Mouse (Mus musculus) megakaryocyte-erythroid progenitor cell, adult 5-6 weeks (primary cell): ENCODE results near the gene Abtb2. TPM values are rescaled to one million over a fixed set of nuclear protein-coding genes. Genes with fewer than 3 reads are reported as not detected.
A peak's percentile ranks its signal among the peaks of the same experiment; 100 is the strongest.

Source experiments
- ATAC-seq: replicated peaks from 2 replicates; pipeline ENCODE4 v1.8.0; 2016; ENCODE audit warnings: mild to moderate bottlenecking, inconsistent platforms; ENCODE audit not compliant: severe bottlenecking, poor library complexity, low FRiP score, low TSS enrichment
- total RNA-seq, 2 experiments: library from RNA; stranded (forward) in 1 of 2; stranded (reverse) in 1 of 2; fragments of 200-1000, 215-1000 nt in 1 of 2; fragments of >200 nt in 1 of 2; fragmentation: Nextera tagmentation in 1 of 2; gene quantifications; 2 replicates each; pipeline ENCODE4 v1.2.3; 2014 to 2017

The Abtb2 gene
- total RNA-seq, 2 experiments from 2014 or later: 0.42 to 1.4 TPM

- peak; percentile 24; the same call in 1 of the 2 replicates for ATAC-seq
These were observed 194.3 kb downstream of the Abtb2 start for GRCm38 (mm10) chr2:103760421-103760820.

- ATAC-seq: peak; percentile 93
These were observed 195.0 kb downstream of the Abtb2 start, which contains the start of gene Nat10 for GRCm38 (mm10) chr2:103760906-103761716. Gene Nat10 (minus strand): TSS chr2:103761270.

- ATAC-seq: no peak
These were observed 195.9 kb downstream of the Abtb2 start for GRCm38 (mm10) chr2:103761993-103762392.

GRCm38 (mm10) chr2:103762492-103762891, 196.4 kb downstream of the Abtb2 start:
- no peak for ATAC-seq

Other genes starting within 250 kb of the Abtb2 start
- not detected in 2 replicates for gene Elf5, start 154.6 kb upstream of the Abtb2 start, total RNA-seq (2014; fragmentation: Nextera tagmentation)
- gene Elf5, start 154.6 kb upstream of the Abtb2 start, total RNA-seq (2017): not detected in 2 replicates
- 79.6 and 84.5 TPM in 2 replicates for gene Cat, start 81.2 kb upstream of the Abtb2 start, total RNA-seq (2014; fragmentation: Nextera tagmentation)
- 45.0 and 46.0 TPM in 2 replicates for gene Cat, start 81.2 kb upstream of the Abtb2 start, total RNA-seq (2017)
- gene Nat10, start 195.0 kb downstream of the Abtb2 start, total RNA-seq (2014; fragmentation: Nextera tagmentation): 72.5 and 104 TPM in 2 replicates
- 75.1 and 125 TPM in 2 replicates for gene Nat10, start 195.0 kb downstream of the Abtb2 start, total RNA-seq (2017)
- gene Caprin1, start 231.3 kb downstream of the Abtb2 start, total RNA-seq (2014; fragmentation: Nextera tagmentation): 410 and 422 TPM in 2 replicates
- gene Caprin1, start 231.3 kb downstream of the Abtb2 start, total RNA-seq (2017): 571 and 586 TPM in 2 replicates